ENCODE assay signal across 9 mouse cellular contexts in the genomic region with DNA sequence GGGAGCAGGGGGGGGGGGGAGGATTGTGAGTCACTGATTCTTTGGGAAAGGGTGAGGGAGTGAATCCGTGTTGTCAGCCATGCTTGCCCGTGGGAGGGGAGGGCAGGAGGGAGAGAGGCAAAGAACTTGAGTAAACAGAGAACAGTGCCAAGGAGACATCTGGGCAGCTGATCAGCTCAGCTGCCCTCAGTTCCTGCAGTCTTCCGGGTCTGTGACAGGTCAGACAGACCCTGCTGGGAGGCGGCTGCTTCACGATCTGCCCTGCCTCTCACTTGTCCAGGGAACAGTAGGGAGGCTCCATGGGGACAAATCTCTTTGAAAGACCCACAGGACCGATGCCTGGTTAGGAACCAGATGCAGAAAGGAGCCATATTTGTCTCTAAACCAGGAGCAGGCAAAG. TPM values are rescaled to one million over a fixed set of nuclear protein-coding genes. Genes with fewer than 3 reads are reported as not detected.
DNase-seq lines count a peak whose midpoint lies in the region; ATAC-seq and TF ChIP-seq lines count a peak whose summit lies in the region.
"Had no signal": no experiment of that assay in that cellular context is flagged by ENCODE, and none has a peak within 500 bp of the region (broad histone marks: within the 10 kb centered on the region; RNA-seq: fewer than 3 reads in every experiment).

No protein-coding gene starts in this region.

- 7% methylated on average over 6 of the region's 6 CpGs for WGBS in midbrain, embryonic 14.5 days

- no peak for TF ChIP-seq POLR2A in ES-Bruce4 (IDR thresholded peaks at IDR 0.05; ENCODE audit: insufficient read depth, low read length)

- H3K27ac ChIP-seq in ES-Bruce4 (ENCODE audit: insufficient read depth, low read length): no peak overlapping the region
- no peak overlapping the region for H3K27ac ChIP-seq in midbrain, embryonic 14.5 days (replicated peaks; ENCODE audit: low read depth, low read length)
- H3K27ac ChIP-seq: limb, embryonic 12.5 days had no signal

- H3K9ac ChIP-seq in ES-Bruce4 (ENCODE audit: low read depth, poor library complexity, severe bottlenecking): no peak overlapping the region
- H3K9ac ChIP-seq in midbrain, embryonic 14.5 days (replicated peaks; ENCODE audit: low read length): no peak overlapping the region
- H3K9ac ChIP-seq: limb, embryonic 12.5 days had no signal

- peak; percentile 36 for DNase-seq in ZHBTc4 (ENCODE audit: low read depth, low spot score)
- peak; percentile 29 for DNase-seq in gastrocnemius, postnatal 25 days
- DNase-seq in kidney, adult 8-10 months: peak; percentile 18 to 30
- peak; percentile 39 for DNase-seq in midbrain, embryonic 14.5 days
- DNase-seq in right cerebral cortex, postnatal 36 days (ENCODE audit: low spot score in 2 of 2): no peak
- no peak for DNase-seq in layer of hippocampus, adult 9-10 months (ENCODE audit: low spot score)
- no peak for DNase-seq in urinary bladder, adult 18-20 months (ENCODE audit: low spot score in 2 of 2)

- peak; percentile 63; the same call in 1 of the 2 replicates for ATAC-seq in midbrain, embryonic 14.5 days (ENCODE audit: low FRiP score, low TSS enrichment)

- H3K4me1 ChIP-seq in ES-Bruce4 (ENCODE audit: control insufficient read depth, insufficient read depth, low read length): peaks cover 19% of the 10 kb centered on the region
- no peaks in the 10 kb centered on the region for H3K4me1 ChIP-seq in midbrain, embryonic 14.5 days (ENCODE audit: control insufficient read depth, insufficient read depth, low read length)

- TF ChIP-seq EP300 in ES-Bruce4 (IDR thresholded peaks at IDR 0.05; ENCODE audit: insufficient read depth, low read depth, low read length): 0 out of 2 replicates have a peak, but pooled peaks have one; percentile 26

- H3K27me3 ChIP-seq in ES-Bruce4 (ENCODE audit: control insufficient read depth, insufficient read depth, low read length, poor library complexity, severe bottlenecking): no peaks in the 10 kb centered on the region
- no peaks in the 10 kb centered on the region for H3K27me3 ChIP-seq in midbrain, embryonic 14.5 days (ENCODE audit: control insufficient read depth, insufficient read depth, low read length)
- H3K27me3 ChIP-seq: limb, embryonic 12.5 days had no signal

- H3K36me3 ChIP-seq in ES-Bruce4 (ENCODE audit: control insufficient read depth, insufficient read depth, low read length, poor library complexity, severe bottlenecking): no peaks in the 10 kb centered on the region
- H3K36me3 ChIP-seq in midbrain, embryonic 14.5 days (ENCODE audit: control insufficient read depth, insufficient read depth, low read length): no peaks in the 10 kb centered on the region
- H3K36me3 ChIP-seq: limb, embryonic 12.5 days had no signal

- H3K4me3 ChIP-seq in ES-Bruce4 (ENCODE audit: low read depth, low read length): no peak overlapping the region
- no peak overlapping the region for H3K4me3 ChIP-seq in midbrain, embryonic 14.5 days (replicated peaks; ENCODE audit: low read depth, low read length)
- H3K4me3 ChIP-seq: limb, embryonic 12.5 days had no signal

- no peaks in the 10 kb centered on the region for H3K9me3 ChIP-seq in ES-Bruce4 (replicated peaks; ENCODE audit: control insufficient read depth, insufficient read depth, low read length, poor library complexity, severe bottlenecking)
- H3K9me3 ChIP-seq in midbrain, embryonic 14.5 days (ENCODE audit: control insufficient read depth, low read length): no peaks in the 10 kb centered on the region
- H3K9me3 ChIP-seq: limb, embryonic 12.5 days had no signal

- H3K4me2 ChIP-seq in midbrain, embryonic 14.5 days (ENCODE audit: low read length): no peak overlapping the region
- H3K4me2 ChIP-seq: limb, embryonic 12.5 days had no signal

- no peak for TF ChIP-seq CTCF in ES-Bruce4 (IDR thresholded peaks at IDR 0.05; ENCODE audit: low read depth, low read length)

RNA-seq across cellular contexts. Expression of a gene that starts 31.4 kb away (rescaled TPM):
- 628 and 653 TPM in 2 replicates for polyA plus RNA-seq in ES-Bruce4 (2011; ENCODE audit: insufficient read depth, insufficient read length, low read depth, missing spikeins)
- 10 to 100 TPM; 79.8 to 94.3 TPM for total RNA-seq in gastrocnemius, postnatal 25 days (2021)
- 149 and 192 TPM in 2 replicates for polyA plus RNA-seq in midbrain, embryonic 14.5 days (2014; fragmentation: Nextera tagmentation; extraction: Ambion mirVana)

Comparison
In these comparisons a context has a peak if more than half of its experiments do, and no peak if none do; other contexts are left out.
1. DNase-seq: peak in ZHBTc4 (single experiment), gastrocnemius, postnatal 25 days (single experiment), kidney, adult 8-10 months (2 of 2) and midbrain, embryonic 14.5 days (single experiment); none in right cerebral cortex, postnatal 36 days (0 of 2), layer of hippocampus, adult 9-10 months (single experiment) and urinary bladder, adult 18-20 months (0 of 2).